Mouse (Mus musculus) lung, adult 2 months (tissue): ENCODE measurements around the gene Sgpp2.

Experiments
- CTCF ChIP-seq: fragments of 200-500 bp; IDR thresholded peaks from 2 replicates; pipeline ENCODE4 v1.5.1; 2011; ENCODE audit warnings: mild to moderate bottlenecking, low read length, control low read depth; ENCODE audit not compliant: insufficient read depth
- POLR2A ChIP-seq: fragments of 200-500 bp; IDR thresholded peaks from 2 replicates; pipeline ENCODE4 v1.6.1; 2011; ENCODE audit warnings: low read depth, mild to moderate bottlenecking, control low read depth, low read length, borderline replicate concordance; ENCODE audit errors: extremely low read depth

DNA sequence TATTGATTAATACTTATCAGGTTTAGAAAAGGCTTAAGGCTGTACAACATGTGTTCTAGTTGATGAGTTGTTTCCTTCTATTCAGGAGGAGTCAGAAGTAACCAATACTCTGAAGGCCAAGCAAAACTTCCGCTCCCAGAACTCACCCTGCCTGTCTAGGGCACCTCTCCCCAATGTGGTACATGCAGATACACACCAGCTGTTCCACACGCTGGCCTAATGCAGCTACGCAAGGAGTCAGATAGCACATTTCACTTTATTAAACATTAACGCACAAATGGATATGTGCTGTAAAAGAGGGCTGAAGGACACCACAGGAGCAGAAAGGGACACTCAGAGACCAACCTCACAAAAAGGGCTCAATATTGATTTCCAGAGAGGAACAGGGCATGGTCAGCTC, 114.7 kb downstream of the Sgpp2 start:
- TF ChIP-seq CTCF = no peak
- no peak for TF ChIP-seq POLR2A
